Mouse (Mus musculus) v-Abl transformed pro-B cells (cell line): Measurements from ENCODE around the gene Cidec.

Experiments
- in situ Hi-C, 2 experiments: fragments of 400-800 bp; cut with MboI; formaldehyde crosslinking; loops; one replicate each; pipeline ENCODE4 v1.15.1; 2025; ENCODE audit not compliant: unreplicated experiment in 2 of 2

The Cidec gene

GRCm38 (mm10) chr6:113447639-113448038 is 12.1 kb upstream of the Cidec start:
- in situ Hi-C loops, result loop anchor here in 1 of 2 experiments (25.0 kb wide), 1 partner anchor 615 kb away; no protein-coding TSS in a partner anchor

- in situ Hi-C loops, result loop anchor here in 1 of 2 experiments (25.0 kb wide), 1 partner anchor 618 kb away; no protein-coding TSS in a partner anchor
Measured at GRCm38 (mm10) chr6:113444207-113444965, 8.8 kb upstream of the Cidec start.

- in situ Hi-C loops, result loop anchor here in 1 of 2 experiments (25.0 kb wide), 1 partner anchor 619 kb away; no protein-coding TSS in a partner anchor
Measured at GRCm38 (mm10) chr6:113443091-113443490, 7.5 kb upstream of the Cidec start.

GRCm38 (mm10) chr6:113442442-113443090 is 7.0 kb upstream of the Cidec start, which contains the start of gene Jagn1:
Gene Jagn1 (plus strand): TSS chr6:113442569.
- in situ Hi-C loops, result loop anchor here in 1 of 2 experiments (25.0 kb wide), 1 partner anchor 620 kb away; no protein-coding TSS in a partner anchor

- in situ Hi-C loops, result loop anchor here in 1 of 2 experiments (25.0 kb wide), 1 partner anchor 620 kb away; no protein-coding TSS in a partner anchor
Measured at GRCm38 (mm10) chr6:113442087-113442441, 6.5 kb upstream of the Cidec start.

- in situ Hi-C loops, result loop anchor here in 1 of 2 experiments (25.0 kb wide), 1 partner anchor 621 kb away; no protein-coding TSS in a partner anchor
Measured at GRCm38 (mm10) chr6:113441147-113441680, 5.7 kb upstream of the Cidec start.

- in situ Hi-C loops, result loop anchor here in 1 of 2 experiments (25.0 kb wide), 1 partner anchor 622 kb away; no protein-coding TSS in a partner anchor
Measured at GRCm38 (mm10) chr6:113440686-113441085, 5.1 kb upstream of the Cidec start.

- in situ Hi-C loops, result loop anchor here in 1 of 2 experiments (25.0 kb wide), 1 partner anchor 623 kb away; no protein-coding TSS in a partner anchor
Measured at GRCm38 (mm10) chr6:113438721-113439430, 3.3 kb upstream of the Cidec start.

GRCm38 (mm10) chr6:113437135-113437534 is 1.6 kb upstream of the Cidec start:
- in situ Hi-C loops, result loop anchor here in 1 of 2 experiments (25.0 kb wide), 1 partner anchor 625 kb away; no protein-coding TSS in a partner anchor

- in situ Hi-C loops, result loop anchor here in 1 of 2 experiments (25.0 kb wide), 1 partner anchor 628 kb away; no protein-coding TSS in a partner anchor
Measured at GRCm38 (mm10) chr6:113434691-113435090, 869 bp downstream of the Cidec start.

- in situ Hi-C loops, result loop anchor here in 1 of 2 experiments (25.0 kb wide), 1 partner anchor 629 kb away; no protein-coding TSS in a partner anchor
Measured at GRCm38 (mm10) chr6:113433661-113434060, 1.9 kb downstream of the Cidec start.

- in situ Hi-C loops, result loop anchor here in 1 of 2 experiments (25.0 kb wide), 1 partner anchor 630 kb away; no protein-coding TSS in a partner anchor
Measured at GRCm38 (mm10) chr6:113431801-113432200, 3.8 kb downstream of the Cidec start.

GRCm38 (mm10) chr6:113430846-113431245 is 4.7 kb downstream of the Cidec start:
- in situ Hi-C loops, result loop anchor here in 1 of 2 experiments (25.0 kb wide), 1 partner anchor 631 kb away; no protein-coding TSS in a partner anchor

- in situ Hi-C loops, result loop anchor here in 1 of 2 experiments (25.0 kb wide), 1 partner anchor 632 kb away; no protein-coding TSS in a partner anchor
Measured at GRCm38 (mm10) chr6:113429965-113430364, 5.6 kb downstream of the Cidec start.

- in situ Hi-C loops, result loop anchor here in 1 of 2 experiments (25.0 kb wide), 1 partner anchor 634 kb away; no protein-coding TSS in a partner anchor
Measured at GRCm38 (mm10) chr6:113428006-113428405, 7.6 kb downstream of the Cidec start.

- in situ Hi-C loops, result loop anchor here in 1 of 2 experiments (25.0 kb wide), 1 partner anchor 635 kb away; no protein-coding TSS in a partner anchor
Measured at GRCm38 (mm10) chr6:113427397-113427796, 8.2 kb downstream of the Cidec start.

- in situ Hi-C loops, result loop anchor here in 1 of 2 experiments (25.0 kb wide), 1 partner anchor 636 kb away; no protein-coding TSS in a partner anchor
Measured at GRCm38 (mm10) chr6:113426696-113427095, 8.9 kb downstream of the Cidec start.

GRCm38 (mm10) chr6:113424187-113424586 is 11.4 kb downstream of the Cidec start:
- in situ Hi-C loops, result no loop called here

- in situ Hi-C loops, result no loop called here
Measured at GRCm38 (mm10) chr6:113423000-113423399, 12.6 kb downstream of the Cidec start.
